Mouse (Mus musculus) heart, postnatal 0 days (tissue): ENCODE data around the gene Zfp704. TPM values are rescaled to one million over a fixed set of nuclear protein-coding genes. Genes with fewer than 3 reads are reported as not detected.

ENCODE experiments used
- ATAC-seq: fragments of 200-750 bp; cut with Nextera tagmentation; 2 replicates; pipeline ENCODE4 v1.8.0; 2017; ENCODE audit warnings: low read depth, moderate number of reproducible peaks, moderate library complexity; ENCODE audit not compliant: insufficient read depth
- DNase-seq: peaks from one replicate; pipeline ENCODE4 v3.0.0-alpha.2; 2016; ENCODE audit warnings: low spot score
- H3K27ac ChIP-seq: fragments of 300-500 bp; sonication (generic); 2 replicates; pipeline ENCODE4 v1.5.1; 2014; ENCODE audit warnings: low read depth, mild to moderate bottlenecking
- H3K27me3 ChIP-seq: fragments of 300-500 bp; sonication (generic); 2 replicates; pipeline ENCODE4 v1.6.1; 2014; ENCODE audit warnings: low read length, mixed read lengths; ENCODE audit not compliant: control insufficient read depth, insufficient read depth
- H3K36me3 ChIP-seq: fragments of 300-500 bp; sonication (generic); replicated peaks from 2 replicates; pipeline ENCODE4 v1.6.1; 2014; ENCODE audit warnings: low read length, mixed read lengths; ENCODE audit not compliant: control insufficient read depth, insufficient read depth
- H3K4me1 ChIP-seq: fragments of 300-500 bp; sonication (generic); 2 replicates; pipeline ENCODE4 v1.6.1; 2014; ENCODE audit warnings: antibody characterized with exemption; ENCODE audit not compliant: control insufficient read depth, insufficient read depth
- H3K4me2 ChIP-seq: fragments of 300-500 bp; sonication (generic); 2 replicates; pipeline ENCODE4 v1.6.1; 2014; ENCODE audit warnings: low read depth, mild to moderate bottlenecking, low read length, moderate library complexity
- H3K4me3 ChIP-seq: fragments of 300-500 bp; sonication (generic); 2 replicates; pipeline ENCODE4 v1.5.1; 2014; ENCODE audit warnings: low read depth, low read length
- H3K9ac ChIP-seq: fragments of 300-500 bp; sonication (generic); replicated peaks from 2 replicates; pipeline ENCODE4 v1.6.1; 2014; ENCODE audit warnings: low read depth, low read length, mixed read lengths
- H3K9me3 ChIP-seq: fragments of 300-500 bp; sonication (generic); replicated peaks from 2 replicates; pipeline ENCODE4 v1.6.1; 2016; ENCODE audit warnings: low read length; ENCODE audit not compliant: control insufficient read depth
- CTCF ChIP-seq: IDR thresholded peaks from 2 replicates; pipeline ENCODE4 v1.5.1; 2016; ENCODE audit warnings: antibody characterized with exemption, control low read depth, low read depth
- EP300 ChIP-seq: IDR thresholded peaks from 2 replicates; pipeline ENCODE4 v1.6.1; 2016; ENCODE audit warnings: antibody characterized with exemption, low read depth
- WGBS: fragments of 180-500 bp; shearing (Covaris S2); extraction: QIAGEN DNeasy Blood & Tissue Kit; methylation state at CpG from one replicate; pipeline ENCODE4 v1.1.7; 2014; 5-methylcytosine and 5-hydroxymethylcytosine counted together
- polyA plus RNA-seq: library from polyadenylated mRNA; unstranded; fragments of >200 nt; fragmentation: Nextera tagmentation; extraction: Ambion mirVana; gene quantifications from 2 replicates; pipeline ENCODE4 v1.2.1, GENCODE M21; 2015
- total RNA-seq: library from RNA; depleted of rRNA; stranded (reverse); fragments of >200 nt; gene quantifications from 2 replicates; pipeline ENCODE4 v1.2.3, GENCODE M21; 2014; ENCODE audit warnings: low replicate concordance

The Zfp704 gene
- total and polyA plus RNA-seq, 2 experiments from 2014 or later: 3.5 to 15.8 TPM

GRCm38 (mm10) chr3:9610426-9610825, 541 bp upstream of the Zfp704 start:
- DNase-seq (no peak), ATAC-seq (no peak)
- 74% methylated on average over 2 of the region's 2 CpGs for WGBS
- Histone ChIP-seq H3K4me1 (peaks cover 5% of the 10 kb centered on the region; the same call in 1 of the 2 replicates), H3K4me2 (peak overlapping the region; percentile 95), H3K36me3 (no peaks in the 10 kb centered on the region), H3K27me3 (no peaks in the 10 kb centered on the region), H3K9ac (no peak overlapping the region), H3K4me3 (no peak overlapping the region), H3K9me3 (no peaks in the 10 kb centered on the region), H3K27ac (peak overlapping the region; percentile 93; the same call in 1 of the 2 replicates)
- TF ChIP-seq EP300 (no peak), CTCF (no peak)

GRCm38 (mm10) chr3:9608906-9609580, 842 bp downstream of the Zfp704 start:
- no peak for DNase-seq
- no peaks in the 10 kb centered on the region for H3K9me3 ChIP-seq
- WGBS: under 1% methylated on average over 85 of the region's 94 CpGs
- peak; percentile 47 for ATAC-seq
- H3K4me3 ChIP-seq: peak overlapping the region; percentile 91
- H3K36me3 ChIP-seq: no peaks in the 10 kb centered on the region
- H3K9ac ChIP-seq: peak overlapping the region; percentile 81
- H3K4me2 ChIP-seq: peak overlapping the region; percentile 95
- TF ChIP-seq EP300 (no peak), CTCF (no peak)
- peak overlapping the region; percentile 93 for H3K27ac ChIP-seq
- no peaks in the 10 kb centered on the region for H3K27me3 ChIP-seq
- H3K4me1 ChIP-seq: peaks cover 5% of the 10 kb centered on the region; the same call in 1 of the 2 replicates

- Histone ChIP-seq H3K4me1 (peaks cover 5% of the 10 kb centered on the region; the same call in 1 of the 2 replicates), H3K27me3 (no peaks in the 10 kb centered on the region), H3K9me3 (no peaks in the 10 kb centered on the region), H3K4me3 (peak overlapping the region; percentile 91), H3K9ac (peak overlapping the region; percentile 81), H3K27ac (0 out of 2 replicates have a peak overlapping the region, but pooled peaks have one; percentile 93), H3K36me3 (no peaks in the 10 kb centered on the region), H3K4me2 (peak overlapping the region; percentile 95)
- DNase-seq (peak; percentile 50), ATAC-seq (no peak)
- no peak for TF ChIP-seq EP300
- TF ChIP-seq CTCF: no peak
- 0% methylated on average over 16 of the region's 16 CpGs for WGBS
Observed at GRCm38 (mm10) chr3:9608441-9608905, 1.4 kb downstream of the Zfp704 start.

GRCm38 (mm10) chr3:9607686-9608085, 2.2 kb downstream of the Zfp704 start:
- Histone ChIP-seq H3K9ac (no peak overlapping the region), H3K36me3 (no peaks in the 10 kb centered on the region), H3K4me3 (no peak overlapping the region), H3K4me2 (peak overlapping the region; percentile 95), H3K9me3 (no peaks in the 10 kb centered on the region), H3K27ac (no peak overlapping the region), H3K4me1 (peaks cover 5% of the 10 kb centered on the region; the same call in 1 of the 2 replicates), H3K27me3 (no peaks in the 10 kb centered on the region)
- no peak for DNase-seq
- TF ChIP-seq EP300: no peak
- no peak for TF ChIP-seq CTCF
- 91% methylated on average over 5 of the region's 5 CpGs for WGBS
- ATAC-seq: no peak

DNA sequence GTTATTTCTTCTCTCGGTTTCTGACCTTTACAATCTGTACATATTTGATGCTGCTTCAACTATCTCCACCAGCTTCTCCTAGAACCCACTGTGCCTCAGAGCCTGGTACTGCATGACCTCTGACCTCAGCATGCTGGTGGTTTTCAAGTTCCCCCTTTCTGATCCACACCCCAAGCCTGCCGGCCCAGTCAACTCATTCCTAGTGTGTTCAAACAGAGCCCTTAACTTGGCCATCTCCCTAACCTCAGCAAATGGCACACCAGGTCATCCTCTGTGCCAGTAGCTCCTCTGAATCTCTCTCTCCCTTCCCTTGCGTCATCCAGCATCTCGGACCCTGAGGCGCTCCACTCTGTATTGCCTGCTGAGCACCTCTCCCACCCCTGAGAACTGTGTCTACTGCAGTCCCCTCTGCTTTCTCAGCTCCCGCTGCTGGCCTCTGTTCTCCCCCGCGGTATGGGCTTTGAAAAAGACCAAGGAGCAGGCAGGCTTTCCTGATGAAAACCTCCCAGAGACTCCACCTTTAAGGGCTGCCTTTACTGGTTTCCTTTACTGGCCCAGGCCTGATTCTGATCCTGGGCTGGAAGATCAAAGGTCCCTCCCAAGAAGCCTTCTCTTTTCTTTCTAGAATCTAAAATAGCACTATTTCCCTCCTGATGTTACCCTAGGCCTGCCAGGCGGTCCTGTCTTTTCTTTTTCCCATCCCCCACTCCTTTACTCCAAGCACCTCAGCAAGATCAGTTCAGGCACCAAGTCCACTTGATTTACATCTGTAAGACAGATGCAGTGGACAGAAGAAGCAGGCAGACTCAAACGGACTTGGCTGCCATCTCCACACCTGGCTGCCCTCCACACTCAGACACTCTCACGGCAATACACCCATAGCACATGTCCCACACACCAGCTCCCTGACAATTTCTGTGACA, 3.8 kb downstream of the Zfp704 start:
- no peak overlapping the region for H3K27ac ChIP-seq
- no peaks in the 10 kb centered on the region for H3K27me3 ChIP-seq
- H3K9ac ChIP-seq: no peak overlapping the region
- H3K4me1 ChIP-seq: peaks cover 7% of the 10 kb centered on the region; the same call in 1 of the 2 replicates
- H3K36me3 ChIP-seq: no peaks in the 10 kb centered on the region
- no peaks in the 10 kb centered on the region for H3K9me3 ChIP-seq
- TF ChIP-seq CTCF (no peak), EP300 (no peak)
- DNase-seq (no peak), ATAC-seq (no peak)
- H3K4me2 ChIP-seq: no peak overlapping the region
- 65% methylated on average over 11 of the region's 11 CpGs for WGBS
- no peak overlapping the region for H3K4me3 ChIP-seq
